Mouse (Mus musculus) adrenal gland, adult 8-10 months (tissue): ENCODE measurements around the gene Lypd4. TPM values are rescaled to one million over a fixed set of nuclear protein-coding genes. Genes with fewer than 3 reads are reported as not detected.
"Not testable (repeated sequence)": the region's sequence is repeated elsewhere in the genome, so short reads cannot be mapped to it uniquely, and the experiment has no call there.

Experiments
- DNase-seq: peaks from one replicate; pipeline ENCODE4 v3.0.0; 2022
- total RNA-seq, 4 experiments: library from RNA; stranded (reverse); gene quantifications; 2 replicates each; pipeline ENCODE4 v1.2.4; 2022

Lypd4 gene
- total RNA-seq, 4 experiments from 2014 or later: not detected

DNA sequence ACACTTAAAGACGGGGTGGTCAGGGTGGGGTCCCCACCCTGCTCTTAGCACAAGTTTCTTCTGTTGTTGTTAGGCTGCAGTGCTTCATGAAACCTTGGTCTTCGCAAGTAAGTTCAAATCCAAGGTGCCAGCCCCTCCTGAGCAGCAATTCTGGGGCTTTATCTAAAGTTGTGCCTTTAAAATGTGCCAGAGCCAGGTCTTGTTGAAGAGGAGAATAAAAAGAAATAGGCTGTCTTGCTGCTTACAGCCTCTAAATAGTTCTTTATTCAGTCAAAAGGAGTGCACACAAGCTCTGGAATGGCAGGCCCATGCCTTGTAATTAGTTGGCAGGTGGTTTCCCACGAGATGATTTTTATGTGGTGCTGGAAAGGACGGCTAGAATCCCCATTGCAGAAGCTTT, 17.4 kb upstream of the Lypd4 start:
- no peak for DNase-seq

DNA sequence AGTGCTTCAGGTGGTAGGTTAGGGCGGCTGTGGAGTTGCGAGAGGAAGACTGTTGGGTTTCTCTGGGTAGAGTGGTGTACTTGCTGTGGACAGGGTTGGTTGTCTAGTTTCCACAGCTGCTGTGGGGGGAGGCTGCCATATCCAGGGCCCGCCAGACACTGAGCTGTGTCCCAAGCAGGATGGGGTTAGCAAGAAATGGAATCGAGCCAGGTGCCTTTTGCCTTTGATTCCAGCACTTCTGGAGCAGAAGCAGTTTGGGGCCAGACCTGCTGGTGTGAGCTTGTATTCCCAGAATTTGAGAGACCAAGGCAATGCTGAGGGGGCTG, 16.5 kb upstream of the Lypd4 start:
- DNase-seq: no peak

GRCm38 (mm10) chr7:24885468-24886307, 15.9 kb upstream of the Lypd4 start:
- DNase-seq: no peak

GRCm38 (mm10) chr7:24884693-24885291, 15.1 kb upstream of the Lypd4 start:
- DNase-seq: no peak

DNA sequence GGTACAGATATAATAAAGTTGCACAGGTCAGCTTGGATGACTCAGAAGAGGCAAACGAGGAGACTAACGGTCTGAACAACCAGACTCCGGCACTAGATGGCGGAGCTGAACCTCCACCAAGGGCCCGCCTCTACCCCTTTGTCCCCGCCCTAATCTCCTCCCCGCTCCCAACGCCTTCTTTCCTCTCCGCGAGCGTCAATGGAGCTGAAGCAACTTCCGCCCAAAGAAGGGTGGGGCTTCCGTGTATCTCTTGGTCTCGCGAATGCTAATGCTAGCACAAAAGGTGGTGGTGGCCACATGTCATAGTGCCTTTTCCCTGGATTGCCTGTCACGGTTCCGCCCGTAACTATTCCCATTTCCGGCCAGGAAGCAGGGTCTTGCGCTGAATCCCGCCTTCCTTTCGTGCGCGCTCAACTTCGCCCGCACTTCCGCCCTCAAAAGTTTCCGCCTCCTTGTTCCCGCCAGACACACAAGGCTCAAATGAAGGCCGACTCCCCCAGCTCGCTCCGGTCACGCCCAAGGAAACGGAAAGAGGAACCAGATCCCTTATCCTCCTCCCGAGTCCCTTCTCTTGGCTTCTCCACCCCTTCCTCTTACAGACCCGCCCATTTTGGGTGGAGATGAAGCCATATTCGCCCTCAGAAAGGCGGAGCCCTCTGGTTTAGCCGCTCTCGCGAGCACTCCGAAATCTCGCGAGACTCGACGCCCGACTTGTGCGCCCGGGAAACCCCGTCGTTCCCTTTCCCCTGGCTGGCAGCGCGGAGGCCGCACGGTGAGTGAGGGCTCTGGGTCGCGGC, 14.4 kb upstream of the Lypd4 start, which contains the start of gene Rps19:
Gene Rps19, plus strand, starts transcription at position 476 of the 797 bp plus-strand sequence.
- DNase-seq: peak; percentile 99

- DNase-seq: peak; percentile 72
These were observed 12.9 kb upstream of the Lypd4 start for GRCm38 (mm10) chr7:24882416-24883199.

DNA sequence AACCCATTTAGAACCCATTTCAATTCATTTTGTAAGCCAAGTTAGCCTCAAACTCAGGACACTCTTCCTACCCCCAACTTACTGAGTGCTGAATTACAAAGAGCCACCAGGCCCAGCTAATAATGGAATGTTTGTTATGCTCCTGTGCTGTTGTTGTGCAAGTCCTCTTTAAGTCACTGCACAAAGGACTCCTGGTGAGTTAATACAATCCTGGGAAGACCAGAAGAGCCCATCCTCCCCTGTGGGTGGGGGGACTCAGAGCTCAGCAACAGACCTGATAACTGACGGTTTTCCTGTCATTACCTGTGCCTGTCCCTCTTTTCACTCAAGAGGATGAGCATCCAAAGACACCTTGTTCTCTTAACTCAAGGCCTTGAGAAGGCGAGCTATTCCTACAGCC, 9.9 kb upstream of the Lypd4 start:
- DNase-seq: no peak

DNA sequence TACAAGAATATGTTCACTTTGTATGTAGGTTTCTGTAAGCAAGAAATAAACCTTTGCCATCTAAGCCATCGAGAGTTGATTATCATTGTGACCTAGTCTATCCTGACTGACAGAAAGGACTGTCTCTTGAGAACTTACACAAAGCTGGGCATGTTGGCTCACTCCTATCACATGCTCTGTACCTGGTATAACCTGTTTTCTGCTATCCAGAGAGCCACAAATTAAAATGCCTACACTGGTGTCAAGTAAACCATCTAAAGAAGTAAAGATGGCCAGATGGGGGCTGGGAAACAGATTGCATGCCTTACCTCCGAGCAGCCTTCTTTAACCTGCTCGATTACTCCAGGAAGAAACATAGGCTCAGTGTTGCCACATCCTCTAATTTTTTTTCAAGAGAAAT, 7.8 kb upstream of the Lypd4 start:
- no peak for DNase-seq

DNA sequence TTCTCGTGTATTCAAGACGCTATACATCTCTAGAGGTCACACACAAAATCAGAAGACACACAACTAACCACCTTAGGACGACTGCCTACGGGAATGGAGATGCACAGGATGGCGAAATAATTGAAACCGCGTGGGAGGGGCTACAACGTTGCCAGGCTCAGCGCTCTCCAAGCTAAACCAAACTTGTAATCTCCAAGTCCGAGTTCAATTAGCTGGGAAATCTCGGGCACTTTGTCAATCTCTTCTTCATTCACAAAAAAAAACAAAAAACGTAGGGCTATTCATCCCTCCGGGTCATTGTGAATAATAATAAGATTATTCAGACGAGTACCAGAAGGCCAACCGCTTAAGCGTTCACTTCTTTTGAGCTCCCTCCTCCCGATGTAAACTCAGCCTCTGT, 661 bp downstream of the Lypd4 start:
- no peak for DNase-seq

- no peak for DNase-seq
These were observed 5.6 kb downstream of the Lypd4 start for GRCm38 (mm10) chr7:24864156-24864555.

DNA sequence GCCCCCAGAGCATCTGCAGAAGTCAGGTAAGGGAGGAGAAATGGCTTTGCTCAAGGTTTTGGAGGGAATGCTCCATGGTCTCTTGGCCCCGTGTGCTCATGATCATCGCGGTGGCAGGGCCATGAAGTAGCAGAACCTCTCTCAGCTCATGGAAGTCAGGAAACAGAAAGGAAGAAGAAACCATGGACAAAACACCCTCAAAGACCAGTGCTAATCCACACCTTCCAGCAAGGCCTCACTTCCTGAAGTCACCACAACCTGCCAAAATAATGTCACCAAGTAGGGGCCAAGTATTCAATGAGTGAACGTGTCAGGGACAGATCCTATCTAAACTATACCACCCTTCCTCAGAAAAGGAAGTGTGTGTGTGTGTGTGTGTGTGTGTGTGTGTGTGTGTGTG, 6.9 kb downstream of the Lypd4 start:
- no peak for DNase-seq

GRCm38 (mm10) chr7:24861913-24862312, 7.8 kb downstream of the Lypd4 start, which contains the start of gene Gm9844:
Gene Gm9844, plus strand, starts transcription at chr7:24862213.
- DNase-seq: no peak

- no peak for DNase-seq
These were observed 10.5 kb downstream of the Lypd4 start for GRCm38 (mm10) chr7:24859234-24859633.

- no peak for DNase-seq
These were observed 13.2 kb downstream of the Lypd4 start for GRCm38 (mm10) chr7:24856460-24857120.

GRCm38 (mm10) chr7:24853695-24854094, 16.0 kb downstream of the Lypd4 start:
- no peak for DNase-seq

DNA sequence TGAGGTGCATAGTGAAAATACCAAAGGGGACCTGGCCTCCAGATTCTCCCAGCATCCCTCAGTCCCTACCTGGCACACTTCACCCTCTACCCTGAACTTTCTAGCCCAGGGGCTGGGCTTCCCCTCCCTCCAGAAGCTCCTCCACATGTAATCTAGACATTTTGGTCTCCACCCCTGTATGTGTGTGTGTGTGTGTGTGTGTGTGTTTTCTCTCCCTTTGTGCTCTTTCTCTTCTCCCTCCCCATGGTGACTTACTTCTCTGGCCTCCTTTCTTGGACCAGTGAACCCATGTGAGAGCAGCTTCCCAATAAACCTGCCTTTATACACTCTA, 16.5 kb downstream of the Lypd4 start:
- no peak for DNase-seq

- no peak for DNase-seq
These were observed 17.0 kb downstream of the Lypd4 start for GRCm38 (mm10) chr7:24852557-24853232.

GRCm38 (mm10) chr7:24851596-24852325, 18.0 kb downstream of the Lypd4 start:
- DNase-seq: no peak

DNA sequence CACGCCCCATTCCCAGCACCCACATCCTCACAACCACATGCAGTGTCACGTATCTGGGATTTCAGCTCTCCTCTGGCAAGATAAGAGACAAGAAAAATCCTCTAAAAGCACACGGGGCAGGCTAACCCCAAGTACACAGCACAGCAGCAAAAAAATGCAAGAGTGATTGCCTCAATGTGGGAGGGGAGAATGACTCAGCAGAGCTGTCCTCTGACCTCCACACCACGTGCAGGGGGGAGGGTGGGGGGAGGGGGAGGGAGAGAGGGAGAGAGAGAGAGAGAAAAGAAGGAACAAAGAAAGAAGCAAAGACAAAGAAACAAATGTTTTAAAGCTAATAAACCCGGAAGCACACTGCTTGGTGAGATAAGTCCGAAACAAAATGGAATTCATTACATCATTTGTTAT, 18.8 kb downstream of the Lypd4 start:
- peak; percentile 31 for DNase-seq

- no peak for DNase-seq
These were observed 19.6 kb downstream of the Lypd4 start for GRCm38 (mm10) chr7:24850162-24850561.

GRCm38 (mm10) chr7:24846576-24846975, 23.2 kb downstream of the Lypd4 start:
- not testable (repeated sequence) for DNase-seq
